Mouse (Mus musculus): Measurements from ENCODE around the gene 1700001F09Rik.
"Not testable (repeated sequence)": the region's sequence is repeated elsewhere in the genome, so short reads cannot be mapped to it uniquely, and the experiment has no call there.

GRCm38 (mm10) chr14:43347711-43348110 lies at the start of gene 1700001F09Rik:
- not testable (repeated sequence) for TF ChIP-seq CTCF (IDR thresholded peaks at IDR 0.05; ENCODE audit: low read depth, low read length); POLR2A (IDR thresholded peaks at IDR 0.05; ENCODE audit: insufficient read depth, low read length); EP300 (IDR thresholded peaks at IDR 0.05; ENCODE audit: insufficient read depth, low read depth, low read length)

Data from ES-Bruce4 (cell line).